Mouse (Mus musculus) midbrain, embryonic 13.5 days (tissue): Measurements from ENCODE around the gene Mmp27. TPM values are rescaled to one million over a fixed set of nuclear protein-coding genes. Genes with fewer than 3 reads are reported as not detected.

Experiments used
- ATAC-seq: fragments of 200-750 bp; cut with Nextera tagmentation; 2 replicates; pipeline ENCODE4 v1.8.0; 2017; ENCODE audit warnings: mild to moderate bottlenecking, moderate TSS enrichment, moderate library complexity
- H3K27ac ChIP-seq: fragments of 300-500 bp; sonication (generic); 2 replicates; pipeline ENCODE4 v1.5.1; 2015; ENCODE audit warnings: inconsistent platforms, mild to moderate bottlenecking, moderate library complexity
- H3K27me3 ChIP-seq: fragments of 300-500 bp; sonication (generic); 2 replicates; pipeline ENCODE4 v1.6.1; 2015; ENCODE audit warnings: mild to moderate bottlenecking, inconsistent platforms
- H3K36me3 ChIP-seq: fragments of 300-500 bp; sonication (generic); 2 replicates; pipeline ENCODE4 v1.6.1; 2015; ENCODE audit warnings: mild to moderate bottlenecking, inconsistent platforms
- H3K4me1 ChIP-seq: fragments of 300-500 bp; sonication (generic); replicated peaks from 2 replicates; pipeline ENCODE4 v1.6.1; 2015; ENCODE audit warnings: inconsistent platforms
- H3K4me2 ChIP-seq: fragments of 300-500 bp; sonication (generic); replicated peaks from 2 replicates; pipeline ENCODE4 v1.6.1; 2015; ENCODE audit warnings: moderate library complexity, mild to moderate bottlenecking, inconsistent platforms
- H3K4me3 ChIP-seq: fragments of 300-500 bp; sonication (generic); replicated peaks from 2 replicates; pipeline ENCODE4 v1.5.1; 2015; ENCODE audit warnings: mild to moderate bottlenecking, inconsistent platforms
- H3K9ac ChIP-seq: fragments of 300-500 bp; sonication (generic); replicated peaks from 2 replicates; pipeline ENCODE4 v1.6.1; 2015; ENCODE audit warnings: mild to moderate bottlenecking, inconsistent platforms
- H3K9me3 ChIP-seq: fragments of 300-500 bp; sonication (generic); 2 replicates; pipeline ENCODE4 v1.6.1; 2016; ENCODE audit warnings: mild to moderate bottlenecking, inconsistent platforms
- WGBS: fragments of 180-500 bp; shearing (Covaris S2); methylation state at CpG from one replicate; pipeline ENCODE4 v1.1.7; 2015; 5-methylcytosine and 5-hydroxymethylcytosine counted together
- polyA plus RNA-seq: library from polyadenylated mRNA; unstranded; fragments of >200 nt; fragmentation: Nextera tagmentation; extraction: Ambion mirVana; gene quantifications from 2 replicates; pipeline ENCODE4 v1.2.1, GENCODE M21; 2015

Gene Mmp27
- polyA plus RNA-seq, 1 experiment from 2014 or later: not detected

- 74% methylated on average over 3 of the region's 3 CpGs for WGBS
- H3K4me3 ChIP-seq: no peak overlapping the region
- H3K27me3 ChIP-seq: no peaks in the 10 kb centered on the region
- H3K27ac ChIP-seq: no peak overlapping the region
- H3K9ac ChIP-seq: no peak overlapping the region
- no peak overlapping the region for H3K4me2 ChIP-seq
- no peaks in the 10 kb centered on the region for H3K36me3 ChIP-seq
- H3K4me1 ChIP-seq: no peaks in the 10 kb centered on the region
- no peaks in the 10 kb centered on the region for H3K9me3 ChIP-seq
- no peak for ATAC-seq
Observed at GRCm38 (mm10) chr9:7622582-7622981, 51.4 kb downstream of the Mmp27 start.

DNA sequence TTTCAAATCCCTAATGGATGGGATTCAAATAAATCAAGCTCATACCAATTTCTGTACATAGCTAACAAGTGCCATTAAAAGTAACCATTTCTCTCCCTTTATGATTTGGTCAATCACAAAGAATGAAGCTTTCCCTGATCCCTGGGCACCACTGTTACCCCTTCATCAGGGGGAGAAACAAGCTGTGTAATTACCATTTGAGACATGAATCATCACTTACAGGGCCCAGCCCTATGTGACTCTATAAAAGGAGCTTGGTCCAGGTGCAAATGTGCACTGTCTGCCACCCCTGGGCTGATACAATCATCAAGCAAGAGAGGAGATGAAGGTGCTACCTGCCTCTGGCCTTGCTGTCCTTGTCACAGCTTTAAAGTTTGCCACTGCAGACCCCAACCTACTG, 56.7 kb downstream of the Mmp27 start, which contains the start of gene Mmp20:
Mmp20 (plus strand) TSS at position 301 of the 400 bp plus-strand sequence.
- Histone ChIP-seq H3K9me3 (no peaks in the 10 kb centered on the region), H3K36me3 (no peaks in the 10 kb centered on the region), H3K4me2 (no peak within 1 kb of the TSS), H3K4me1 (no peaks in the 10 kb centered on the region), H3K27ac (no peak within 1 kb of the TSS), H3K9ac (no peak within 1 kb of the TSS), H3K27me3 (no peaks in the 10 kb centered on the region), H3K4me3 (no peak within 1 kb of the TSS)
- no peak for ATAC-seq

Other genes with a start within 250 kb of the Mmp27 start
- not detected in 2 replicates for gene Mmp12, start 227.0 kb upstream of the Mmp27 start, polyA plus RNA-seq
- not detected in 2 replicates for gene Mmp1b, start 183.3 kb upstream of the Mmp27 start, polyA plus RNA-seq
- not detected in 2 replicates for gene Mmp3, start 125.6 kb upstream of the Mmp27 start, polyA plus RNA-seq
- gene Mmp10, start 69.0 kb upstream of the Mmp27 start, polyA plus RNA-seq: not detected in 2 replicates
- 0.07 and 0.13 TPM in 2 replicates for gene Mmp8, start 12.9 kb upstream of the Mmp27 start, polyA plus RNA-seq
- gene Mmp20, start 56.8 kb downstream of the Mmp27 start, polyA plus RNA-seq: not detected in 2 replicates
- not detected in 2 replicates for gene Mmp7, start 120.7 kb downstream of the Mmp27 start, polyA plus RNA-seq
- 37.5 and 43.6 TPM in 2 replicates for gene Tmem123, start 192.6 kb downstream of the Mmp27 start, polyA plus RNA-seq